Mouse (Mus musculus) forebrain, embryonic 15.5 days (tissue): ENCODE results near the gene Hspb11. TPM values are rescaled to one million over a fixed set of nuclear protein-coding genes. Genes with fewer than 3 reads are reported as not detected.

ENCODE experiments used
- ATAC-seq: fragments of 200-750 bp; cut with Nextera tagmentation; replicated peaks from 2 replicates; pipeline ENCODE4 v1.8.0; 2017; ENCODE audit warnings: mild to moderate bottlenecking, moderate TSS enrichment, moderate library complexity
- H3K27ac ChIP-seq: fragments of 300-500 bp; sonication (generic); replicated peaks from 2 replicates; pipeline ENCODE4 v1.5.1; 2015; ENCODE audit warnings: mild to moderate bottlenecking, inconsistent platforms
- H3K27me3 ChIP-seq: fragments of 300-500 bp; sonication (generic); 2 replicates; pipeline ENCODE4 v1.6.1; 2015; ENCODE audit warnings: inconsistent platforms
- H3K36me3 ChIP-seq: fragments of 300-500 bp; sonication (generic); 2 replicates; pipeline ENCODE4 v1.6.1; 2015; ENCODE audit warnings: mild to moderate bottlenecking, inconsistent platforms
- H3K4me1 ChIP-seq: fragments of 300-500 bp; sonication (generic); 2 replicates; pipeline ENCODE4 v1.6.1; 2015; ENCODE audit warnings: inconsistent platforms
- H3K4me2 ChIP-seq: fragments of 300-500 bp; sonication (generic); replicated peaks from 2 replicates; pipeline ENCODE4 v1.6.1; 2015; ENCODE audit warnings: mild to moderate bottlenecking, inconsistent platforms
- H3K4me3 ChIP-seq: fragments of 300-500 bp; sonication (generic); 2 replicates; pipeline ENCODE4 v1.5.1; 2015; ENCODE audit warnings: mild to moderate bottlenecking, inconsistent platforms
- H3K9ac ChIP-seq: fragments of 300-500 bp; sonication (generic); replicated peaks from 2 replicates; pipeline ENCODE4 v1.6.1; 2015; ENCODE audit warnings: mild to moderate bottlenecking, inconsistent platforms
- H3K9me3 ChIP-seq: fragments of 300-500 bp; sonication (generic); 2 replicates; pipeline ENCODE4 v1.6.1; 2016; ENCODE audit warnings: inconsistent platforms
- WGBS: fragments of 180-500 bp; shearing (Covaris S2); methylation state at CpG from one replicate; pipeline ENCODE4 v1.1.7; 2015; ENCODE audit warnings: mixed read lengths; 5-methylcytosine and 5-hydroxymethylcytosine counted together
- polyA plus RNA-seq: library from polyadenylated mRNA; unstranded; fragments of >200 nt; fragmentation: Nextera tagmentation; extraction: Ambion mirVana; gene quantifications from 2 replicates; pipeline ENCODE4 v1.2.1, GENCODE M21; 2015

Gene Hspb11
- polyA plus RNA-seq, 1 experiment from 2014 or later, result 41.7 TPM

- H3K36me3 ChIP-seq, result peaks cover 46% of the 10 kb centered on the region
- no peak overlapping the region for H3K4me3 ChIP-seq
- H3K27ac ChIP-seq, result no peak overlapping the region
- no peak for ATAC-seq
- 59% methylated on average over 3 of the region's 3 CpGs for WGBS
- no peaks in the 10 kb centered on the region for H3K4me1 ChIP-seq
- no peaks in the 10 kb centered on the region for H3K9me3 ChIP-seq
- H3K9ac ChIP-seq, result no peak overlapping the region
- no peak overlapping the region for H3K4me2 ChIP-seq
- H3K27me3 ChIP-seq, result no peaks in the 10 kb centered on the region
Observed at GRCm38 (mm10) chr4:107232219-107232618, 21.2 kb upstream of the Hspb11 start.

GRCm38 (mm10) chr4:107238253-107238652 is 15.1 kb upstream of the Hspb11 start:
- Histone ChIP-seq H3K4me1 (no peaks in the 10 kb centered on the region), H3K27me3 (no peaks in the 10 kb centered on the region), H3K4me2 (no peak overlapping the region), H3K36me3 (peaks cover 70% of the 10 kb centered on the region), H3K9me3 (no peaks in the 10 kb centered on the region), H3K4me3 (no peak overlapping the region), H3K9ac (no peak overlapping the region), H3K27ac (no peak overlapping the region)
- no peak for ATAC-seq
- 90% methylated on average over 2 of the region's 2 CpGs for WGBS

DNA sequence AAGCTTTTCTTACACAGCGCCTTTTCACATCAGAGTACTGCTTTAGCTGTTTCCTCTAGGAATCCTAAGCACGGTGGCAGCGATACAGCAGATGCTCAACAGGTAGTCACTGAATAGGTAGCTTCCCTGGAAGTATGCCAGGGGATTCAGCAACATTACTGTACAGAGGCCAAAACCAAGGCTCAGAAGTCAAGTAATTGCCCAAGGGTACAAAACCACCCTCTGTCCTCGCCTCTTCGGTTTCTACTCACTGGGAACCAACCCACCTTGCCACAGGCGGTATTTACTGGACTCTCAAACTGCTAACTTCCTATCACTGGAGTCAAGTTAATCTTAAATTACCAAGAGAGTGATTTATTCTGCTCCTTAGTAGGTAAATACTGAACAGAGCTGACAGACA is 13.2 kb upstream of the Hspb11 start:
- Histone ChIP-seq H3K27me3 (no peaks in the 10 kb centered on the region), H3K4me3 (no peak overlapping the region), H3K9ac (no peak overlapping the region), H3K36me3 (peaks cover 51% of the 10 kb centered on the region), H3K4me2 (no peak overlapping the region), H3K27ac (no peak overlapping the region), H3K4me1 (0 out of 2 replicates have a peak, but pooled peaks cover 4% of the 10 kb centered on the region), H3K9me3 (no peaks in the 10 kb centered on the region)
- ATAC-seq, result no peak
- 97% methylated on average over 6 of the region's 6 CpGs for whole genome bisulfite sequencing

GRCm38 (mm10) chr4:107243365-107244333 is 9.7 kb upstream of the Hspb11 start:
- no peak for ATAC-seq
- Histone ChIP-seq H3K27ac (no peak overlapping the region), H3K27me3 (no peaks in the 10 kb centered on the region), H3K36me3 (peaks cover 32% of the 10 kb centered on the region), H3K4me2 (no peak overlapping the region), H3K4me1 (0 out of 2 replicates have a peak, but pooled peaks cover 8% of the 10 kb centered on the region), H3K9ac (no peak overlapping the region), H3K9me3 (no peaks in the 10 kb centered on the region), H3K4me3 (no peak overlapping the region)
- WGBS, result 60% methylated on average over 6 of the region's 6 CpGs

DNA sequence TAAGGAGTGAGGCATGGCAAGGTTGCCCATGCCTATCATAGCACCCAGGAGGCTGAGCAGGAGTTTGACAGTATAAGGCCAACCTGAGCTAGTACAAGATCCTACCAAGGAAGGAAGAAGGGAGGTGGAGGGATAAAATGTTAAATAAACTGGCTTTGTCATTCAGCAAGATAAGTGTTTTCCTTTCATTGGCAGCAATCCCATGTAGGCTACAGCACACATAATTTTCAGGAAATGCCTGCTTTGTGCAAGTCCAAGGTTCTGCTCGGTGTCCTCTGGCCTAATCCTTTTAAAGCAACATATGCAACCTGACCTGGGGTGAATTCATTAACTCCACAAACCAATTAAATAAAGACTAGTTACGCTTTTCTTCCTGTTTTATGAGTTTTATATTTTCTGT is 8.0 kb upstream of the Hspb11 start:
- Histone ChIP-seq H3K36me3 (peaks cover 19% of the 10 kb centered on the region), H3K27me3 (no peaks in the 10 kb centered on the region), H3K9ac (no peak overlapping the region), H3K4me3 (no peak overlapping the region), H3K9me3 (no peaks in the 10 kb centered on the region), H3K27ac (no peak overlapping the region), H3K4me2 (no peak overlapping the region), H3K4me1 (peaks cover 19% of the 10 kb centered on the region)
- WGBS, result 57% methylated on average over 2 of the region's 2 CpGs
- ATAC-seq, result no peak

- H3K4me2 ChIP-seq, result no peak overlapping the region
- no peak overlapping the region for H3K4me3 ChIP-seq
- ATAC-seq, result no peak
- WGBS, result 91% methylated on average over 1 of the region's 1 CpGs
- H3K9me3 ChIP-seq, result no peaks in the 10 kb centered on the region
- peaks cover 24% of the 10 kb centered on the region for H3K4me1 ChIP-seq
- no peaks in the 10 kb centered on the region for H3K27me3 ChIP-seq
- H3K27ac ChIP-seq, result no peak overlapping the region
- H3K36me3 ChIP-seq, result peaks cover 14% of the 10 kb centered on the region
- no peak overlapping the region for H3K9ac ChIP-seq
Observed at GRCm38 (mm10) chr4:107246040-107246439, 7.4 kb upstream of the Hspb11 start.

DNA sequence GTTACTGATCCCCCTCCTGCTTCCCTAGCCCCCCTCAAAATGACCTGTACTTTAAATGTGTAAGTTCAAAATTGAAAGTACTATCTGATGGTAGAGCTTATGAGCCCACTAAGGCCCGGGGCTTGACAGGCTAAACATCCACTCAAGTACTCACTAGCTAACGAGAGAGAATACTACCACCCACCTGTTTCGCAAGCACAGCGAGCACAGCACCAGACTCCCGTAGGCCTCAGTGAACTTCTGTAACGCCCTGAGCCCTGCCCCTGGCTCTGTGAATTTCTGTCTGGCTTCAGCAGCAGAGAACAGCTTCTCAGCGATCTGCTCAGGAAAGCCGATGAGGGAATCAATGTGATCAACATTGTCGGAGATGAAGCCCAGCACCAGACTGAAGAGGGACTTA is 6.3 kb upstream of the Hspb11 start:
- no peak for ATAC-seq
- Histone ChIP-seq H3K27ac (no peak overlapping the region), H3K9me3 (no peaks in the 10 kb centered on the region), H3K36me3 (peaks cover 5% of the 10 kb centered on the region), H3K4me1 (peaks cover 30% of the 10 kb centered on the region), H3K4me3 (no peak overlapping the region), H3K27me3 (no peaks in the 10 kb centered on the region), H3K9ac (no peak overlapping the region), H3K4me2 (no peak overlapping the region)
- WGBS, result 74% methylated on average over 9 of the region's 9 CpGs

DNA sequence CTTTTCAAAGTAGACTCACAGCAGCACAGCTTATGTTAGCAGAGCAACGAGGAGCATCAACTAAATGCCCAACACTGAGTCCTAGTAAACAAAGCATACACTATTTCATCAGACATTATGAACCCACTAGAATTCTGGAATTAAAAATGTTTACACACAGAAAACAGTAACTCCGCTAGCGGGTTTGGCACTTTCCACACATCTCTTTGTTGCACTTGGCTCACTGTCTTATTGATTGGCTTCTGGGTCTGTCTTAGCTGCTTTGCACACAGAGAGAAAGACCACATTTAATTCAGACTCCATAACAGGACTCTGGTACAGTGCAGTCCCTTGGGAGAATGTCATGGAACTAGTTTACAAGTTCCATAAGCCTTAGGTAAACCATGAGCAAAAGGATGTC is 5.3 kb upstream of the Hspb11 start:
- Histone ChIP-seq H3K4me2 (no peak overlapping the region), H3K27ac (no peak overlapping the region), H3K4me3 (no peak overlapping the region), H3K36me3 (peaks cover 2% of the 10 kb centered on the region), H3K9ac (no peak overlapping the region), H3K27me3 (no peaks in the 10 kb centered on the region), H3K9me3 (no peaks in the 10 kb centered on the region), H3K4me1 (peaks cover 36% of the 10 kb centered on the region)
- no peak for ATAC-seq
- 62% methylated on average over 3 of the region's 3 CpGs for WGBS

GRCm38 (mm10) chr4:107249471-107249870 is 3.9 kb upstream of the Hspb11 start:
- Histone ChIP-seq H3K4me1 (peaks cover 36% of the 10 kb centered on the region), H3K27me3 (no peaks in the 10 kb centered on the region), H3K4me2 (no peak overlapping the region), H3K36me3 (no peaks in the 10 kb centered on the region), H3K9me3 (no peaks in the 10 kb centered on the region), H3K4me3 (no peak overlapping the region), H3K9ac (no peak overlapping the region), H3K27ac (0 out of 2 replicates have a peak overlapping the region, but pooled peaks have one; percentile 12)
- WGBS, result 44% methylated on average over 2 of the region's 2 CpGs
- no peak for ATAC-seq

- WGBS, result 20% methylated on average over 4 of the region's 4 CpGs
Observed at GRCm38 (mm10) chr4:107250494-107250893, 2.9 kb upstream of the Hspb11 start.

DNA sequence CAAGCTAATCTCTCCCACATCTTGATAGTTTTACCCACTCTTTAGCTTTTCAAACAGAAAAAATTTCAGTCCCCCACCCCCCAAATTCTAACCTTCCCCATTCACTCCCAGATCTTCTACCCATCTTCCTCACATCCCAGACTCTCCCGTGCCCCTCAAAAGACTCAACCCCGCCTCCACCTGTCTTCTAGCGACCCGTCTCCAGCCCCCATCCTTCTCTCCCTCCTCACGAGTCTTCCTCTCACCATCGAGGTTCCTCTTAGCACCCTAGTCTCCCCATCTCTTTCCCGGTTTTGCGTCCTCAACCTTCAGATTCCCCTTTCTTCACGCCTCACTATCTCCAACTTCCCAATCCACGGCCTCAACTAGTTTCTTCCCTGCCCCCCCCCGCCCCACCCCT is 871 bp upstream of the Hspb11 start:
- WGBS, result 1% methylated on average over 11 of the region's 11 CpGs
- peak overlapping the region; percentile 68 for H3K4me2 ChIP-seq
- no peak for ATAC-seq
- H3K9ac ChIP-seq, result peak overlapping the region; percentile 93
- H3K4me3 ChIP-seq, result peak overlapping the region; percentile 86
- H3K4me1 ChIP-seq, result peaks cover 38% of the 10 kb centered on the region
- H3K9me3 ChIP-seq, result no peaks in the 10 kb centered on the region
- H3K36me3 ChIP-seq, result no peaks in the 10 kb centered on the region
- H3K27me3 ChIP-seq, result no peaks in the 10 kb centered on the region
- peak overlapping the region; percentile 86 for H3K27ac ChIP-seq

More at GRCm38 (mm10) chr4:107250494-107250893, 2.9 kb upstream of the Hspb11 start:
- Histone ChIP-seq H3K36me3 (no peaks in the 10 kb centered on the region), H3K9ac (no peak overlapping the region), H3K27ac (no peak overlapping the region), H3K9me3 (no peaks in the 10 kb centered on the region), H3K4me1 (peaks cover 38% of the 10 kb centered on the region), H3K27me3 (no peaks in the 10 kb centered on the region), H3K4me2 (no peak overlapping the region), H3K4me3 (no peak overlapping the region)
- ATAC-seq, result no peak

DNA sequence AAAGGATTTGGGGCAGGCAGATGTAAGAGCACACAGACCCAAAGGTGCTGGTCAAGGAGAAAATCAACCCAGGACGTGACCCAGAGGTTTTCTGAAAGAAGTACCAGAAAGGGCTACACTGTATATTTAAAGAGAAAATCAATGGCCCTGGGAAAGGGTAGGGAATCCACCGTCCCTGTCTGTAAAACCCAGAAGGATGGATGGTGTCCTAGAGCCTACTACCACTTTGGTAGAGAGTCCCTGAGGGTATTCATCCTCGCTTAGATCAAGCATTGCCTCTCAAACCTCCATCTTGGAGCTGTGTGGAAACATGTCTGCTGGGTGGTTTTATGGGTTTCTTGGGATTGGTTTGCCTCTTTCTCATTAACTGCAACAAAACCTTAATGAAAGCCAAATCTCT is 1.0 kb downstream of the Hspb11 start:
- ATAC-seq, result no peak
- Histone ChIP-seq H3K27me3 (no peaks in the 10 kb centered on the region), H3K9ac (peak overlapping the region; percentile 93), H3K4me3 (peak overlapping the region; percentile 86), H3K27ac (peak overlapping the region; percentile 20; the same call in 1 of the 2 replicates), H3K9me3 (no peaks in the 10 kb centered on the region), H3K36me3 (no peaks in the 10 kb centered on the region), H3K4me2 (peak overlapping the region; percentile 68), H3K4me1 (peaks cover 29% of the 10 kb centered on the region)
- 11% methylated on average over 3 of the region's 3 CpGs for WGBS
